Mouse (Mus musculus): Measurements from ENCODE around the gene Cyp2d9.
"Not testable (repeated sequence)": the region's sequence is repeated elsewhere in the genome, so short reads cannot be mapped to it uniquely, and the experiment has no call there.

The Cyp2d9 gene

DNA sequence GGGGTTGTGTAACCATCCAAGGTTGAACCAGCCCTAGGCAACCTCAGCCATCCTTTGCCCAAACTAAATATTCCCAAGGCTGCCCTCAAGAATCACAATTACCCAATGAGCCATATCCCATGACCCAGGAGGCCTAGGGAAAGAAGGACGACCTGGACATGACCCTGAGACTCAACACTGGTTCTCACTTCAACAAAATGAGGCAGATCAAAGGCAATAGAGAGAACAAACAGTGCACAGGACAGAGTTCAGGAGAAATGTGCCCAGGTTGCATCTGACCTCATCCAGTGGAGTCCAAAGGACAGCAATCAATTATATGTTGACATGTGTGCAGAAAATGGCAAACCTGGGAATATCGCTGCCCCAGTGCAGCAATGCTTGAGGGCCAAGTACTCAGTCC lies 16.8 kb downstream of the Cyp2d9 start:
- DNase-seq (ENCODE audit: low spot score), result not testable (repeated sequence)

DNA sequence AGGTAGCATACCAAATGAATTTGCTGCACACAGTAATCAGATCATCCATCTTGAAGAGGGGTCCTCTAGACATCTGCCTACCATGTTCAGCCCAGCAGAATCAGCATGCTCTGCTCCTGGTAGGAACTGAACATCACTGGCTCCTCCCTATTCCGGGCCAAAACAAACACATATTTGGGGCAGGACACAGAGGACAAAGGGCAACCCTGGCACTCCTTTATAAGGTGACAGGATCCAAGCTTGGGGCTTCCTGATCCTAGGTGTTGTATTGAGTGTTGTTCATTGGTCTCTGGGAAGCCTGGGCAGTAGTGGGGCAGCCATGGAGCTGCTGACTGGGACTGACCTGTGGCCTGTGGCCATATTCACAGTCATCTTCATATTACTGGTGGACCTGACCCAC lies 18.9 kb downstream of the Cyp2d9 start:
- not testable (repeated sequence) for DNase-seq (ENCODE audit: low spot score)

DNA sequence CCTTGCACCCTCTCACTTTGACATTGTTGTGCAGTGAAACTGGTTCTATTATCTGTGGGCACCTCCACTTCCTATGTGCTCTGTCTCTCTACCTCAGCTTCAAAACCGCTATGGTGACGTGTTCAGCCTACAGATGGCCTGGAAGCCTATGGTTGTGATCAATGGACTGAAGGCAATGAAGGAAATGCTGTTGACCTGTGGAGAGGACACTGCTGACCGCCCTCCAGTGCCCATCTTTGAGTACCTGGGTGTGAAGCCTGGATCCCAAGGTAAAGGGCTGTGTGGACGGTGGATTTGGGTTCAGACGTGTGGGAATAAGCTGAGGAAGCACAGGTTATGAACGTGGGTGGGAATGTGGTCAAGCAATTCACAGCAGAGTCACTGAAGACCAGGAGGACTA lies 20.3 kb downstream of the Cyp2d9 start:
- DNase-seq (ENCODE audit: low spot score), result not testable (repeated sequence)

DNA sequence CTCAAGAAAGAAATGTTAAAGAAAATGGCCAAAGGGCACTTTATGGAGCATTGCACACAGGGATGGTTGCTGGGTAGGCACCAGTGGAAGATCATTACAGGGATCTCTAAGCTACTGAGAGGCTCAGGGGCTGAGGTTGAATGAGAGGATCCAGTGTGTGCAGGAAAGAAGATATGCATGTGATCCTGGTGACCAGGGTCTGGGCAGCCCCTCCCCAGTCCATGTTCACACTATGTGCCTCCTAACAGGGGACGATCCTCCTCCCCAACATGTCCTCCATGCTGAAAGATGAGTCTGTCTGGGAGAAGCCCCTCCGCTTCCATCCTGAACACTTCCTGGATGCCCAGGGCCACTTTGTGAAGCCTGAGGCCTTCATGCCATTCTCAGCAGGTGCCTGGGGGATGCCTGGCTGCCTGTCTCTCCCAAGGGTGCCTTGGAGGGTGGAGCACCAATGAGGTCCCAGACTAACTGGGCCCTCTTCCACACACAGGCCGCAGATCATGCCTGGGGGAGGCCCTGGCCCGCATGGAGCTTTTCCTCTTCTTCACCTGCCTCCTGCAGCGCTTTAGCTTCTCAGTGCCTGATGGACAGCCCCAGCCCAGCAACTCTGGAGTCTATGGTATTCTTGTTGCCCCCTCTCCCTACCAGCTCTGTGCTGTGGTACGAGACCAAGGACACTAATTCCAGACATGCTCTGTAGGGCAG lies 23.0 kb downstream of the Cyp2d9 start:
- not testable (repeated sequence) for DNase-seq (ENCODE audit: low spot score)

DNA sequence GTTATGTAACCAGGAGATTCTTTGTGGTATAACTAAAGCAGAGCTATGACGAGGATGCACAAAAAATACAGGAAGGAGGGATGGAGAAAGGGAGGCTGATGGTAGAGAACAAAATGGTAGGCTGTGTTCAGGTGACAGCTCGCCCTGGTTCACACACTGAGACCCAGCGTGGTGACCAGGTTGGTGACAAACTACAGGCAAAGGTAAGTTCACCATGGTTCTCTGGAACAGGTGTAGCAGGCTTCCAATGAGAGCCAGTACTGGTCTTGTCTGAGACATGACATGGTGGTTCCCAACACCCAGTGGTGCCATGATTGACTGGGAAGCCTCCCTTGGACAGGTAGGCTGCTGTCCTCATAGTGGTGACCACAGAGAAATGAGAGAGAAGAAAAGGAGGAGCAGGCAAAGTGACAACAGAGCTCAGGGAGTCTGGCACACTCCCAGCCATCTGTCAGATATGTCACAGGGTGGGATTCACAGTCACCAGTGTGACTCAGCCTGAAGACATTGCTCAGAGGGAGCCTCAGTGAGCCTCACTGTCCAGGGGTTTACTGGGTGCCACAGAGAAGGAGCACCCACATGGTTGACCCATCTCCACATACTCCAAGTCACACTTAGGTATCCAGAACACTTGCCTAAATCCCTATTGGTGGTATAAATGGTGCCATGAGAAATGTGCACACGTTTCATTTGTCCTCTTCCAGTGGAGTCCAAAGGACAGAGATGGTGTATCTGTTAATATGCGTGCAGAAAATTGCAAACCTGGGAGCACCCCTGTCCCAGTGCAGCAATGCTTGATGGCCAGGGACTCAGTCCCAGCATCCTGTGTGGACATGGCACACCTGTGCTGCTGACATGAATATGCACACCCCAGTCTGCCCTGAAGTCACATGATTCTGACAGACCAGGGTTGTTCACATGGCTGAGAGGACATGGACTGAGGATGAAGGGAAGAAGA lies 24.1 kb downstream of the Cyp2d9 start:
- no peak for DNase-seq (ENCODE audit: low spot score)

DNA sequence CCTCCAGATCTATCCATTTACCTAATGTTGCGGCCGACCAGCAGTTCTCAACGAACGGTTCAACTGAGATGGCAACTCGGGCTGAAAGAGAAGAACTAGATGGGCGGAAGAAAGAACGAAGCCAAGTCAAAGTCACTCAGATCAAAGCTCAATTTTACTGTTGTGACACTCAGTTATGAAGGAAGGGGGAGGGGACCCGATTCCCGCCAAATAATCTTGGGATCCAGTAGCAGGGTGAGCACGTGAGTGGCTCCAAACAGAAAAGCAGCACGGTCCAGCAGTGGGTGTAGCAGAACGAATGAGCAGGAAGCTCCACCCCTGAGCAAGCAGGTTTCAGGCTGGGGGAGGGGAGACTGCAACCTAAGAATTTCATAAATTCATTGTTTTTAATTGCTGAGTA lies 26.0 kb downstream of the Cyp2d9 start:
- not testable (repeated sequence) for DNase-seq (ENCODE audit: low spot score)

DNA sequence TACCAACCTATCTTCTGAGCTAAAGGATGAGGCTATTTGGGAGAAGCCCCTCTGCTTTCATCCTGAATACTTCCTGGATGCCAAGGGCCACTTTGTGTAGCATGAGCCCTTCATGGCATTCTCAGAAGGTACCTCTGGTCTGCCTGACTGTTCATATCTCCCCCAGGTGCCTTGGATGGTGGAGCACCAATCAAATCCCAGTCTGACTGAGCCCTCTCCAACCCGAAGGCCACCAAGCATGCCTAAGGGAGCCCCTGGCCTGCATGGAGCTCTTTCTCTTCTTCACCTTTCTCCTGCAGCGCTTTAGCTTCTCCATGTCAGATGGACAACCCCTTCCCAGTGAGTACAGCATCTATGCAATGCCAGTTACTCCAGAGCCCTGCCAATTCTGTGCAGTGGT lies 31.5 kb downstream of the Cyp2d9 start:
- no peak for DNase-seq (ENCODE audit: low spot score)

DNA sequence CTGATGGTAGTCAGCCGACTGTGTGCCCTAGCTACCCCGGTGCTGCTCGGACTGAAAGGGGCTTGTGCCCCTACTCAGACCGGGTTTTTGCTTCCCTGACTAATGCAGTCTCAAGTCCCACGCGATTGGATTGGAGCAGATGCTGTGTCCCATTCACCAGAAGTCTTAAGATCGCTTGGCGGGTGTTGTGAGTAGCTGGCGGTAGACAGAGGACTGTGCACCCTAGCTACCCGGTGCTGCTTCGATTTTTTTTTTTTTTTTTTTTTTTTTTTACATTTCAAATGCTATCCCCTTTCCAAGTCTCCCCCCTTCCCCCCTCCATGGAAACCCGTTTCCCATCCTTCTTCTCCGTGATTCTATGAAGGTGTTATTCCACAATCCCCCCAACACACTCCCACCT lies 61.0 kb downstream of the Cyp2d9 start:
- not testable (repeated sequence) for DNase-seq (ENCODE audit: low spot score)
